Mouse (Mus musculus): ENCODE results near the gene Sik3.

DNA sequence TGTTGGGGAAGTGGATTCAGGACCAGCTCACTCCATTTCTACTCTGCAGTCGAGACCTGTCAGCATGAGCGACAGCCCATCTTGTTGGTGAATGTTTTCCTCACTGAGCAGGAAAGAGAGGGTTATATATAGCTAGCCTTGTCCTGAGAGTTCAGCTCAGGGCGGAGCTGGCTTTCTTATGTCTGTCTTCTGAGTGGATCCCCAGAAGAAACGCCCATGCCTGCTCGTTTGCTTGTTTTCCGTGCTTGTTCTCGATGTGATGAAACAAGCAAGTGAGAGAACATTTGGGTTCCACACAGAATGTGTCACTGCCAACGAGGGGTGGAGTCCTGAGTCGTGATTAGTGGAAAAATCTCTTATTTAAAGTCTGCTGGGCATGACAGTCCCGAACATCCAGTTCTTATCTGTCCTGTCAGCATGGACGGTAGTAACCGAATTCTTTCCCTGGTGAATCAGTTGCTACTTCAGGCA lies 184.1 kb downstream of the Sik3 start:
- TF ChIP-seq POLR2A (IDR thresholded peaks at IDR 0.05; ENCODE audit: extremely low read depth, insufficient read depth, low read length): no peak
- TF ChIP-seq CTCF (IDR thresholded peaks at IDR 0.05; ENCODE audit: extremely low read depth, insufficient read depth, low read length): no peak

All from cortical plate, adult 2 months (tissue).